Mouse (Mus musculus) kidney, postnatal 10 days (tissue): Measurements from ENCODE around the gene C2cd3.
"Not testable (repeated sequence)": the region's sequence is repeated elsewhere in the genome, so short reads cannot be mapped to it uniquely, and the experiment has no call there.

Source experiments
- DNase-seq: peaks from one replicate; pipeline ENCODE4 v3.0.0; 2021; ENCODE audit warnings: mixed read lengths

The C2cd3 gene

GRCm38 (mm10) chr7:100472777-100473176 is 100.7 kb downstream of the C2cd3 start, which contains the start of gene Ucp3:
TSS of gene Ucp3 (plus strand) at chr7:100472990.
- DNase-seq: no peak

DNA sequence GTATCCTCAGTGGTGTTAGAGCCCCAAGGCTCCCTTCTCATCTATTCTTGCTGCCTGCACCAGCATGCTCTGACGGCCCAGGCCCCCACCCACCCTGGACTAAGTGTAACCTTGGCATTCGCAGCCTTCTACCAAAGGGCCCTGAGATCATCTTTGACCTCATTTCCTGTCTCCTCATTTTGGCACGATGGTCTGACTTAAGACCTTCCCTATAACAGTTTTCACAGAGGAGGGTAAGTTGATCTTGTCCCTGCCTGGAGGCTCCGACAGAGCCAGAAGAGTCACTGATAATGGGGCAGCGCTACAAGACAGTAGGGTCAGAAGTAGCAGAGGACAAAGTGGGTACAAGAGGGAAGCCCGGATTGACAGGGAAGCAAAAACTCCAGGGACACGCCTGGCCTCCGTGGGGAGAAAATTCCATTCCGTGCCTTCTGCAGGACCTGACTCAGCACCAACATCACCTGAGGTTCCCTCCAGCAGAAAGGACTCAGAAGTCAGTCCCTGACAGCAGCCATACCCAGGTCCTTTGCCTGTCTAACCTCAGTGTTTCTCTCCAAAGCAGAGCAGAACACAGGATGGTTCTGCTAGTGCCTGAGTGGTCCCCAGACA is 101.9 kb downstream of the C2cd3 start:
- DNase-seq: no peak

DNA sequence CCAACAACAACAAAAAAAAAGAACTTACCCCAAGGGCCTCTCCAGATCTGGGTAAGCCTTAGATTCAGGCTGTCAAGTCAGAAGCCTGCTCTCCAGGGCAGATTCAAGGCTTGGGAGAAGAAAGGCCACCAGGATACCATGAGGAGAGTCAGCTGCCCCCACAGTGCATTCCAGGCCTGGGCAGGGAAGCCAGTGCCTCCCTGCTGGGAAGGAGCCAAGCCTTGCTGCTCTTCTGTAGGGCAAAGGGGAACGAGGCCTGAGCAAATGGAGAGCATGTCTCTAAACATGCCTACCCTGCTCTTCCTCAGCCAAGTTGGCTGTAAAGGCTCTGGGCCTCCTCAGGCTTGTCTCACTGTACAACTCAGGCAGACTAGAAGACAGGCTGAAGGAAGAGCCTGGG is 102.6 kb downstream of the C2cd3 start:
- peak; percentile 78 for DNase-seq

GRCm38 (mm10) chr7:100479100-100479822 is 107.2 kb downstream of the C2cd3 start:
- DNase-seq: no peak

- peak; percentile 54 for DNase-seq
Observed at GRCm38 (mm10) chr7:100479823-100480164, 107.8 kb downstream of the C2cd3 start.

- no peak for DNase-seq
Observed at GRCm38 (mm10) chr7:100480175-100480574, 108.1 kb downstream of the C2cd3 start.

DNA sequence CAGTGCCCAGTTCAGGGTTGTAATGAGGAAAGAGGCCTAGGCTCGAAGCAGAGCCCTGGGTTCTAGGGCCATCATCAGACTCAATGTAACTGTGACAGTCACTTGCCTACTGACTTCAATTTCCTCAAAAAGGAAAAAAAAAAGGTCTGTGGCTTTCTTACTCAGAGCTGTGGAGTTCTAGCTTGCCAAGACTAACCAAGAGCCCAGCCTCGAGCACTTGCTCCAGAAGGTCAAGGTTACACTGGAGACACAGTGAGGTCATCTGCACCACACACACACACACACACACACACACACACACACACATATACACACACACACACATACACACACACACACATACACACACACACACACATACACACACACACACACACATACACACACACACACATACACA is 110.0 kb downstream of the C2cd3 start:
- not testable (repeated sequence) for DNase-seq

- DNase-seq: no peak
Observed at GRCm38 (mm10) chr7:100484493-100484892, 112.5 kb downstream of the C2cd3 start.

DNA sequence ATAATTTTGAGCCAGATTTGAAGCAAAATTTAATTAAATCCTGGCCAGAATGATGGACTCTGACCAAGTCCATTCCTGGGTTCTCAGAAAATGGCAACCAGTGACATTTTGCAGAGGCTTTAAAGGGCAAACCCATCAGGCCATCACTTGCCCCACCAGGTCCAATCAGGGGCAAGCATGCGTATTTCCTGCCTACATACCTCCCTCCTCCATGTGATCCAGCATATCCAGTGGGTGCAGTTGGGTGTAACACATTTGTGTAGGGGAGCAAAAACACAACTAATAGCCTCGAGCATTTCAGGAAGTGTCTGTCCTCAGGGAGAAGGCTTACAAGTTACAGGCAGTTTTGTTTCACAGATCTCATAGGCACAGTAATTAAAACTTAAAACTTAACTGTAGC is 115.3 kb downstream of the C2cd3 start:
- no peak for DNase-seq

GRCm38 (mm10) chr7:100488474-100489048 is 116.5 kb downstream of the C2cd3 start:
- DNase-seq: no peak

DNA sequence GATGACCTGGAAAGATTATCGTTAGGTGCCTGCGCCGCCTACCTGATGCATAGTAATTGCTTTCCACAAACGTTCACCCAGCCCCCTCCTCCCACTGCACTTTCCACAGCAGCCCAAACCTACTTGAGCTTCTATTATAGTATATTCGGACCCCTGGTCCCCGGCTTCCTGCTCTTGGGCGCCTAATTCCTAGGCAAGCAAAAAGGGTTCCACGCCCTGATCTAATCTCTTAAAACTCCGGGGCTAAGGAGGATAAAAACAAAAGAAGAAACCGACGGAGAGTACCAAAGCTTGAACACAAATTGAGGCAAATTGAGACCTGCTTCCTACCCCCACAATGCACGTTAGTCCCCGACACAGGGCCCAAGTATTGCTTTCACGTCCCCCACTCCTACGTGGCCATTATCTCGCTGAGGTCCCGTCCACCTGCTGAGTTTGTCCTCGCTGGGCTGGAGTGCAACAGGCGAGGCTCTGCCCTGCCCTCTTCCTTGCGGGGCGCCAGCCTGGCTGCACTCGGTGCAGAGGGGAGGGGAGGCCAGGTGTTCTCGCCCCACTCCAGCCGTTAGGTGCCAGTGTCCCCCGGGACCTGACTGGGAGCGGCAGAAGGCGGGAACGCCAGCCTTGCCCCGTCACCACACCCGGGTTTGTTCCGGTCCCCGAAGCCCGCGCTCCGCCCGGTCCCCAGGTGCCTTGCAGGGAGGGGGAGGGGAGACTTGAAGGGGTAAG is 120.5 kb downstream of the C2cd3 start:
- DNase-seq: no peak

DNA sequence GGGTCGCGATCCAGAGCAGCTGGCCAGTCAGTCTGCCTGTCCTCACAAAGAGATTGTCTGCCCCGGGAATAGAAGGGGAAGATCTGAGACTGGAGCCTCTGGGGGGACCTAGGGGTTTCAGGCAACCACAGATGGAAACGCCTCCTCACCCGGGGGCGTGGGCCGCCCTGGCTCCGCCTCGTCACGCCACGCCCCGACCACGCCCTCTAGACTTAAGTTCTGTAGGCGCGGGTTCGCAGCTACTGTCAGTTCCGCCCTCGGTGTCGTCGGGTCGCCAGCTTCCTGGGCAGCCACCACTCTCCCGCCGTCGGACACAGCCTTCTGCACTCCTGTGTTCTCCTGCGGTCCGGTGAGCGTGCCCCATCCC is 121.1 kb downstream of the C2cd3 start, which contains the start of gene Ucp2:
Gene Ucp2 (plus strand): TSS at position 221 of the 367 bp plus-strand sequence.
- DNase-seq: peak; percentile 92

DNA sequence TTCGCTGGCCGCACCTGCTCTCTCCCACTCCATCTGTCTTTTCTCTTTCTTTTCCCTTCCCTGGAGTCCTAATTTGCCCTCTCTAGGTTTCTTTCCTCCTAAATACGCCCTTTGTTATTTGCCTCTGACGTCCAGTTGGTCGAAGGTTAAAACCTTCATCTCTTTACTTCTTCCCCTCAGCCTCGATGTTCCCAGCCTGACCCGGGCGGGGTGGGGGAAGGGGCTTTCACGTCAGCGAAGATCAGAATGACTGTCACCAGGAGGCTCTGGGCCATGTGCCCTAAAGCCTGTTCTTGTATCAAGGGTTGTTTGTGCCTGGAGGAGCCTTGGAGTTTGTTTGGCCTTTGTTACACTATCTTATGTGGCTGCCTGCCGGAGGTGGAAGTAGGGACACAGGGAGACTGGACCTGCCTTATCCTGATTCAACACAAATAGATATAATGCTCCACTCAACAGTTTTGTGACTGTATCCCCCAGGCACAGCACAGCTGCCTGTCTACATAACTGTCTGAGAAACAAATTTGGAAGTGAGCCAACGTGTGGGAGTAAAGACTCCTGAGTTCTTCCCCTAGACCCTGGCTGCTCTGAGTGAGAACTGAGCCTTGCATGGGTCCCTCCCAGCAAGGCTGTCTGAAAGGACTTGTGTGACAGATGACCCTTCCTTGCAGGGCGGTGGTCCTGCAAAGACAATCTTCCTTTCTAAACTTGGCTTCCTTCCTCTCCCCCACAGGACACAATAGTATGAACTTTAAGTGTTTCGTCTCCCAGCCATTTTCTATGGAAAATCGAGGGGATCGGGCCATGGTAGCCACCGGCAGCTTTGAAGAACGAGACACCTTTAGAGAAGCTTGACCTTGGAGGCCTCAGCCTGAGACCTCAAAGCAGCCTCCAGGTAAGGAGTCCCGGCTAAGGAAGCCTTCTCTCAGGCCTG is 121.7 kb downstream of the C2cd3 start:
- peak; percentile 62 for DNase-seq

DNA sequence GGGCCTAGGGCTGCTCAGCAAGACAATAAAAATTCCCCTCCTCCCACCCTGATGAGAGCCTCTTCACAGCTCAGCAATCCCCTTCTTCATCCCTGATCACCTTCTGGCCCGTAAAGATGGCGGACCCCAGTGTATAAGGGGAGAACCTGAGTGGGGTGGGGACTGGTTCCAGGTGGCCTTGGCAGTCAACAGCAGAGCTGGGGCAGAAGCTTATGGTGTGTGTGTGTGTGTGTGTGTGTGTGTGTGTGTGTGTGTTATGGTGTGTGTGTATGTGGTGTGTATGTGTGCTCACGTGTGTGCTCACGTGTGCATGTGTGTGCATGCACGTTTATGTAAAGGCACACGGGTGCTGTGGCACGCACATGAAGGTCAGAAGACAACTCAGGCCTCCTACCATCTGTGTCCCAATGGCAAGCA is 122.4 kb downstream of the C2cd3 start:
- DNase-seq: no peak

DNA sequence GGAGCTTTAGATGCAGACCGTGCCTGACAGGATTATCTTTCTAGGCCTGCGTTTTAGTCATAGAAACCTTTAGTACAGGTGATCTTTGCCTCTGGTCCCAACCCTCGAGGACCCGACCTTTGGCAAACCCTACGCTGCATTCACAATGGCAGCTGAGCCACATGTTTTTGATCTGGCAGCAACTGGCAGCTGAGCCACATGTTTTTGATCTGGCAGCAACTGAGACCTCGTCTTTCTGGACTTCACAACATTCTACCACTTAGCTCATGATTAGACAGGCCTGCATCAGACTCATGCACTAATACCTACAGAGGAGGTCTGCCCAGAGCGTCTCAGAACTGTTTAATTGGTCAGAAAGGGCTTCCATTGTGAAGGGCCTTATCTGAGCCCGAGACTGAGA is 123.0 kb downstream of the C2cd3 start:
- DNase-seq: no peak

DNA sequence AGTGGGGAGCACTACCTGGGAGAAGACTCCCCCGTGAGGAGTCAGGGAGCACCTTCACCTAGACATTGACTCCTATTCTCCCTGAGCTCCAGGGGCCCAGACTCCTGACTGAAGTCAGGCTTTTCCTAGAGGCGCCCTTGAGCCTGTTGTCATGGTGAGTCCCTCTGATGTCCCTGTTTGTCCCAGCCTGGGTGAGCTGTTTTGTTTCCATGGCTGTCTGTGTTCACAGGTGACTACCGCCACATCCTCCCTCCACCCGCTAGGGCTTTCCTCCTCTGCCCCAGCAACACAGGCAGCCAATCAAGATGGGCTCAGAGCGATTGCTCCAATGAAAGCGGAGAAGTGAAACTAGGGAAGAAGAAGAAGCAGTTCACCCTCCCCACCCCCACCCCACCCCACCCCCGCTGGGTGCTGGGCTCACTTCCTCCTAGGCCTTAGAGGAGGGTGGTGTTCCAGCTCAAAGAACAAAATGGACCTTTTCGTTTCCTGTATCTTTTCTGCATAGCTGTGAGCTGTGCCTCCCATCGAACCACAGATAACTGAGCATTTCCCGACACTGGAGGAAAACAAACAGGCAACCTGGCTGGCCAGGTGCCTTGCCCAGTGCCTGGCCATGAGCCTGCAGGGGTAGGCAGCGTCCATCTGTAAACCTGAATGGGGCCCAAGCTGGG is 123.7 kb downstream of the C2cd3 start:
- peak; percentile 73 for DNase-seq

GRCm38 (mm10) chr7:100496371-100496770 is 124.3 kb downstream of the C2cd3 start:
- no peak for DNase-seq

DNA sequence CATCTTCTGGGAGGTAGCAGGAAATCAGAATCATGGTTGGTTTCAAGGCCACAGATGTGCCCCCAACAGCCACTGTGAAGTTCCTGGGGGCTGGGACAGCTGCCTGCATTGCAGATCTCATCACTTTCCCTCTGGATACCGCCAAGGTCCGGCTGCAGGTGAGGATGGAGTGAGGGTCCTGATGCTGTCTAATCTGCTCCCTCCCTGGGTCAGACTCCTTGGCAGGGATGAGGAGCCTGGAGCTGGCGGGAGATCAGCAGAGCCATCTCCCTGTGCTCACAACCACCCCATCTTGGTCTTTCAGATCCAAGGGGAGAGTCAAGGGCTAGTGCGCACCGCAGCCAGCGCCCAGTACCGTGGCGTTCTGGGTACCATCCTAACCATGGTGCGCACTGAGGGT is 124.8 kb downstream of the C2cd3 start:
- no peak for DNase-seq

DNA sequence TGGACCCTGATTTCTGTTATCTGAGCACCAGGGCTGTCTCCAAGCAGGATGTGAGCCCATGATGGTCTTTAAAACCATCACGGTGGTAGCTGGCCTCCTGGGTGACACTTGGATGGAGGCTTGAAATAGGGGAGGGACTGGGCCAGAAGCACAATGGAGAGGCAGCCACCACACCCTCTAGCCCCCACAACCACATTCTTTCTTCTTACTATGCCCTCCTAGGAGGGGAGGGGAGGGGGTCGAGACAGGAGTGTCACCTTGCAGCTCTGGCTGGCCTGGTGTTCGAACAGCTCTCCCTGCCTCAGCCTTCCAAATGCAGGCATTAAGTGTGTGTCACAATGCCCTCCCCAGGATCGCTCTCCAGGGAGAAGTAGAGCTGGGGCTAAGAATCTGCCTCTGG is 125.4 kb downstream of the C2cd3 start:
- no peak for DNase-seq

- no peak for DNase-seq
Observed at GRCm38 (mm10) chr7:100497982-100498381, 125.9 kb downstream of the C2cd3 start.

DNA sequence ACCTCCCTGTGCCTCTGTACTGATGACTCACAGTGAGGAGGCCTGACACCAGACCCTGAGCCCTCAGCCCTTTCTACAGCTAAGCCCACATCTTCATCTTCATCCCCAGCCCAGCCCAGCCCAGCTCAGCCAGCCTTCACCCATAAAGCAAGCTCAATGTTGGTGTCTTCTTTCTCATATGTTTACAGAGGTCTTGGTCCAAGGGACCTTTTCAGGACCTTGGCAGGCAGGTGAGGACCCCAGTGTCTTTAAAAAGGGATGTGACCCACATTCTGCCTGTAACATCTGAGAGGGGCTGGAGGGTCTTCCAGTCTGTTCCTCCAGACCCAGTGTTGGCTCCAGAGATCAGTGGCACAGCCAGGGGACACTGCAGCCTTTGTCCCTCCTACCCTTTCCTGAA is 127.4 kb downstream of the C2cd3 start:
- no peak for DNase-seq
